Mouse (Mus musculus) ES-E14 (cell line): ENCODE measurements around the gene Anxa6.

Source experiments
- CHD2 ChIP-seq: IDR thresholded peaks from 2 replicates; pipeline ENCODE4 v1.6.1; 2014; ENCODE audit warnings: mild to moderate bottlenecking, low read depth, low read length, inconsistent platforms
- ZNF384 ChIP-seq: IDR thresholded peaks from 2 replicates; pipeline ENCODE4 v1.6.1; 2012; ENCODE audit warnings: low read depth, low read length, inconsistent platforms

- no peak for TF ChIP-seq ZNF384
- TF ChIP-seq CHD2: no peak
Observed at GRCm38 (mm10) chr11:55078502-55078901, 45.3 kb upstream of the Anxa6 start.
